Mouse (Mus musculus) stomach, embryonic 15.5 days (tissue): ENCODE measurements around the gene Mbnl2. TPM values are rescaled to one million over a fixed set of nuclear protein-coding genes. Genes with fewer than 3 reads are reported as not detected.

ENCODE experiments used
- ATAC-seq: fragments of 200-750 bp; cut with Nextera tagmentation; 2 replicates; pipeline ENCODE4 v1.8.0; 2017; ENCODE audit warnings: low read depth, moderate number of reproducible peaks, moderate TSS enrichment; ENCODE audit not compliant: insufficient read depth, low FRiP score
- H3K27ac ChIP-seq: fragments of 300-500 bp; sonication (generic); 2 replicates; pipeline ENCODE4 v1.5.1; 2015; ENCODE audit warnings: mild to moderate bottlenecking, inconsistent platforms
- H3K27me3 ChIP-seq: fragments of 300-500 bp; sonication (generic); replicated peaks from 2 replicates; pipeline ENCODE4 v1.6.1; 2015; ENCODE audit warnings: inconsistent platforms
- H3K36me3 ChIP-seq: fragments of 300-500 bp; sonication (generic); 2 replicates; pipeline ENCODE4 v1.6.1; 2015; ENCODE audit warnings: inconsistent platforms
- H3K4me1 ChIP-seq: fragments of 300-500 bp; sonication (generic); 2 replicates; pipeline ENCODE4 v1.6.1; 2015; ENCODE audit warnings: inconsistent platforms
- H3K4me2 ChIP-seq: fragments of 300-500 bp; sonication (generic); 2 replicates; pipeline ENCODE4 v1.6.1; 2015; ENCODE audit warnings: mild to moderate bottlenecking, inconsistent platforms
- H3K4me3 ChIP-seq: fragments of 300-500 bp; sonication (generic); replicated peaks from 2 replicates; pipeline ENCODE4 v1.5.1; 2015; ENCODE audit warnings: inconsistent platforms
- H3K9ac ChIP-seq: fragments of 300-500 bp; sonication (generic); 2 replicates; pipeline ENCODE4 v1.6.1; 2015; ENCODE audit warnings: inconsistent platforms
- H3K9me3 ChIP-seq: fragments of 300-500 bp; sonication (generic); 2 replicates; pipeline ENCODE4 v1.6.1; 2016; ENCODE audit warnings: inconsistent platforms
- WGBS: fragments of 180-500 bp; shearing (Covaris S2); methylation state at CpG from one replicate; pipeline ENCODE4 v1.1.7; 2015; 5-methylcytosine and 5-hydroxymethylcytosine counted together
- polyA plus RNA-seq: library from polyadenylated mRNA; unstranded; fragments of >200 nt; fragmentation: Nextera tagmentation; extraction: Ambion mirVana; gene quantifications from 2 replicates; pipeline ENCODE4 v1.2.1, GENCODE M21; 2015

The Mbnl2 gene
- polyA plus RNA-seq, 1 experiment from 2014 or later: 109 TPM

DNA sequence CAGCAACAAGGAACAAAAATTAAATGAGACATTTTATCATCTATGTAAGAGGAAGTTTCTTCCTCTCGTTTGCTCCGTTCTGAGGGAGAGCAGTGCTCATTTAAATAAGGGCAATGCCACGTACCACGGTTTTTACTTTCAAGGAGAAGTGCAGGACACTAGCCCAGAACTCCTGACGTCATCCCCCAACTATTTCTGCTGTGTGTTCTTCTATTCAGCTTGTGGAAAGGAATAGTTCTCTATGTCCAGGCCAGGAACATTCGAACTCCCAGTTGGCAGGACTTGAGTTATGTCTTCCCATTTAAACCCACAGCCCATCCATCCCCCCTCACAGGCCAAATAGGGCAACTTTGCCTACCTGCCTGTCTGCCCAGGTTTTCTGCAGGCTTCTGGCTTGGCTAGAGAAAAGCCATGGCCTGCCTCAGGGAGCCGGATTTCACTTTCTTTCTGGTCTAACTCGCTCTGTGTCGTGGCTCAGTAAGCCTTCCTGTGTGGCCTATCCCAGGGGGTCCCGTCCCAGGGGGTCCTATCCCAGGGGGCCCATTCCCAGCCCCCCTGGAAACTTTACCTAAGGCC lies 1.7 kb downstream of the Mbnl2 start:
- Histone ChIP-seq H3K4me2 (peak overlapping the region; percentile 90), H3K27me3 (no peaks in the 10 kb centered on the region), H3K9me3 (no peaks in the 10 kb centered on the region), H3K9ac (peak overlapping the region; percentile 54), H3K27ac (peak overlapping the region; percentile 93), H3K4me1 (peaks cover 43% of the 10 kb centered on the region), H3K36me3 (no peaks in the 10 kb centered on the region), H3K4me3 (peak overlapping the region; percentile 76)
- no peak for ATAC-seq
- WGBS: 6% methylated on average over 10 of the region's 10 CpGs

DNA sequence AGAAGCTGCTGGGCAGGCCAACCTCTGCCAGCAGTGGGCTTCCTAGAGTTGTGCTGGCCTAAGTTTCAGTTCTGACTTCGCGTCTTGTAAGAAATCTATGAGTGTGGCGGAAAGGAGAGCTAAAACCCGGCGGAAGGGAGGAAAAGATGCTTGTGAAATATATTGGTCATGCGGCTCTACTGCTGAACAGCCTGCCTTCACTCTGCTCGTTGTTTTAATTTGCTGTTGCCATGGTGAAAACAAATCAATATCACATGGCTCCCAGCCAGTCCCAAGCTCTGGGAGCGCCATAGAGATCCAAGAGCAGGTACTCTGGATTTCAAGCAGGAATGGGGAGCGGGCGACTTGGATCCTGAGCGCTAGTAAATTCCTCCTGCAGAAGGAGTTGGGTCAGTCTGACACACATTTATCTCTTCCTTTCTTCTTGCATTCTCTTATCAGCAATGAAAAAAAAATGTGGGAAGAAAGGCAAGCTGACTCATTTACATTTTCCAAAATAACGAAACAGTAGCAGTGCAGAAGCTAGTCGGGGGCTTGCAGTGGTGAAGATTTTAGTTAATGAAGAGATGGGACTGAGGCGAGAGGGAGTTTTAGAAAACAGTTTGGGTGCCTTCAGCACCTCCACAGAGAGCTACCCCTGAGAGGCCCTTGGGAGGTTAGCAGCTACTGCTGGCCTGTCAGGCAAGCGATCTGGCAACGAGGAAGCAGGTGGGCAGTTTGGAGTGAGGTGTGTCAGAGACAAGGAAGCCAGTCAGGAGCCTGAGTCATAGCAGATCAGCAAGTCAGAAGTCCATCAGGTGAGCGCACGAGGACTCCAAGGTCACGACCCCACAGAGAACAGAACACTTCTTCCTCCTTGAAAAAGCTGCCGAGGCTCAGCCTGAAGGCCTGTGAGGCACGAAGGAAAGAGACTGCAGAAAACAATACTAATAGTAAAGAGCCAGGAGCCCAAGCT lies 3.1 kb downstream of the Mbnl2 start:
- Histone ChIP-seq H3K9ac (peak overlapping the region; percentile 54; the same call in 1 of the 2 replicates), H3K4me3 (peak overlapping the region; percentile 76), H3K27me3 (no peaks in the 10 kb centered on the region), H3K4me1 (peaks cover 43% of the 10 kb centered on the region), H3K27ac (peak overlapping the region; percentile 93), H3K9me3 (no peaks in the 10 kb centered on the region), H3K36me3 (0 out of 2 replicates have a peak, but pooled peaks cover 4% of the 10 kb centered on the region), H3K4me2 (peak overlapping the region; percentile 90)
- ATAC-seq: 0 out of 2 replicates have a peak, but pooled peaks have one; percentile 19
- WGBS: 13% methylated on average over 21 of the region's 21 CpGs

DNA sequence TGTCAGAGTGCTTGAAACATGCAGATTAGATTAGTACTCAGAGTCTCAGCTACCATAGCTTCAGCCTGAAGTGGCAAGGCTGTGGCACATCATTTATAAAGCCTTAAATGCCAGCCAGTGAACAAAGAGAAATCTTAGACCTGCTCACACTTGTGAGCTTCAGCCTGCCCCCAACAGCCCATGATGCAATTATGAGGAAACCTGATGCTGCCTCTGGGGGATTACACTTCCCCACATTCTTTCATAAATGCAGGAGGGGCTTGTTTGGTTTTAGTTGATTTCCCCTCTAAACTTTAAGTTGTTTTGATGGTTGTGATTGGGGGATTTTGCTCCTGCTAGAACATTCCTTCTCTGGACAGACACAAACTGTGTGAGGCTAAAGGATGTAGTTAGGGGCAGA lies 4.7 kb downstream of the Mbnl2 start:
- Histone ChIP-seq H3K36me3 (0 out of 2 replicates have a peak, but pooled peaks cover 4% of the 10 kb centered on the region), H3K4me1 (peaks cover 42% of the 10 kb centered on the region), H3K9me3 (no peaks in the 10 kb centered on the region), H3K4me3 (no peak overlapping the region), H3K27ac (peak overlapping the region; percentile 42), H3K27me3 (no peaks in the 10 kb centered on the region), H3K9ac (no peak overlapping the region), H3K4me2 (no peak overlapping the region)
- ATAC-seq: no peak

DNA sequence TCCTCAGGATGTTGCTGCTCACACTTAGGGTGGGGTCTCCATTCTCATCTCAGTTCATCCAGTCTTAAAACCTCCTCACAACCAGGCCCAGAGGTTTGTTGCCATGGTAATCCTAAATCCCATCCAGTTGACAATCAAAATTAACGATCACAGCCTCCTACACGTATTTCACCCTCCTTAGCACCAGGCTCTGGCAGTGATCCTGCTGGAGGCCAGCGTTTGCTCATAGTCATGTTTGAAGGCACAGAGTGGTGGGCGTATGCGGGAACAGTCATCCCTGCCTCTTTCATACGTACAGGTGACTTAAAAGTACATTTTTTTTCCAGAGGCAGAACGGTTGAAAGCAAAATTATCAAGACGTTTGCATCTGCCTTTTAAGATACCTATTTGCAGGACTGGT lies 8.3 kb downstream of the Mbnl2 start:
- H3K4me2 ChIP-seq: no peak overlapping the region
- no peak overlapping the region for H3K9ac ChIP-seq
- H3K4me3 ChIP-seq: no peak overlapping the region
- H3K27ac ChIP-seq: no peak overlapping the region
- H3K27me3 ChIP-seq: no peaks in the 10 kb centered on the region
- H3K36me3 ChIP-seq: 0 out of 2 replicates have a peak, but pooled peaks cover 7% of the 10 kb centered on the region
- H3K9me3 ChIP-seq: no peaks in the 10 kb centered on the region
- 62% methylated on average over 8 of the region's 8 CpGs for WGBS
- no peak for ATAC-seq
- peaks cover 50% of the 10 kb centered on the region for H3K4me1 ChIP-seq

DNA sequence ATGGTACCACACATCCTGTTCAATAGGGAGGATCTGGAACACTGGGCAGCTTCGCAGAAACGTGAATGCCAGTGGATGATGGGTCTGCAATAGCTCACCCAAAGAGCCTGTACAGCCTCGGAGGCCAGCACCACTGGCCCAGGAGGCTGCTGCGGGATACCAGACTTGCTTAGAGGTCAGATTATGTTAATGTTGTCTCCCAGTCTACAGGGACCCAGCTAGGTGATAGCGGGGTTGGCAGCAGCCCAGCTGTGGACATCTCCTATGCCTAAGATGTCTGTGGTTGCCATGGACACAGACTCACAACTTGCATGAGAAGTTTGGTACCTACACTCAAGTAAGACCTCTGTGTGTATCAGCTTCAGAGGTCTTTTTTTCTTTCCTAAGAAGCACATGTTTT lies 9.0 kb downstream of the Mbnl2 start:
- H3K27me3 ChIP-seq: no peaks in the 10 kb centered on the region
- no peak overlapping the region for H3K4me2 ChIP-seq
- H3K4me1 ChIP-seq: peaks cover 45% of the 10 kb centered on the region
- no peak overlapping the region for H3K9ac ChIP-seq
- no peak overlapping the region for H3K4me3 ChIP-seq
- 84% methylated on average over 5 of the region's 5 CpGs for WGBS
- H3K36me3 ChIP-seq: 0 out of 2 replicates have a peak, but pooled peaks cover 7% of the 10 kb centered on the region
- ATAC-seq: no peak
- no peak overlapping the region for H3K27ac ChIP-seq
- no peaks in the 10 kb centered on the region for H3K9me3 ChIP-seq

DNA sequence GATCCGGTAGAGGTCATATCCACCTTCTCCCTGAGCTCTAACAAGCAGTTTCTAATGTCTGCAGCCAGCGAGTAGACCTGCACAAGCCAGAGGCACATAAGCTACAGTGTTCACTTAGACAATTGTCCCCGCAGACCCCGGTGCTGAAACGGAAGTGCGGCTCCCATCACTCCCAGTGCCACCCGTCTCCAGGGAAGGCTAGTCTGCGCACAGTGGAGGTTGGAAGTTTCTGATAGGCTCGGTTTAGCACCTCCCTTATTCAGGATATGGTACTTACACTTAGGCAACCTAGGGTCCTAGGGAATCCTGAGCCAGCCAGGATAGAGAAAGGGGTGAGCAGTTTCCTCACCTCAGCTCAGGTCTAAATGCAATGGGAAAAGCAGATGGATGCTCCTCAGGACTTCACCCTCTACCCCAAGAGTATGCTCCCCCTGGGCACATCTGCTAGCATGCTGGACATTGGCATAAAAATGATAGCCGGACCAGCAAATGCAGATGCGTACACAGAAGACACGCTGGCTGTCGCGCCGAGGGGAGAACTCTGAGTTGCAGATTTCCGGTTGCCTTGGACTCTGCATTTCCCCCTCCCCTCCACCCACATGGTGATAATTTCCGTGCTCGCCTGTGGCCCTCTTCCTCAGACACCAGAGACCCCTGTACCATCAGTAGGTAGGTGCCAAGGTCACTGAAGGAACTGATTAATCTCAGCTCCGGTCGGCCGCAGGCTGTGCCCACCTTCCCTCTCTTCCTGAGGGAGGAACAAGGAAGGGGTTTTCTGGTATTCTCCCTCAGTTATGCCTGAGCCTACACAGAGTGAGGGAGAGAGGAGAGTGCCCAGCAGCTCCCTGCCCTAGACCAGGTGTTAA lies 11.9 kb downstream of the Mbnl2 start:
- 52% methylated on average over 21 of the region's 21 CpGs for WGBS
- H3K9me3 ChIP-seq: no peaks in the 10 kb centered on the region
- H3K4me2 ChIP-seq: no peak overlapping the region
- no peaks in the 10 kb centered on the region for H3K27me3 ChIP-seq
- H3K4me3 ChIP-seq: no peak overlapping the region
- H3K4me1 ChIP-seq: peaks cover 42% of the 10 kb centered on the region
- 0 out of 2 replicates have a peak, but pooled peaks cover 7% of the 10 kb centered on the region for H3K36me3 ChIP-seq
- no peak overlapping the region for H3K9ac ChIP-seq
- peak overlapping the region; percentile 26; the same call in 1 of the 2 replicates for H3K27ac ChIP-seq
- no peak for ATAC-seq

DNA sequence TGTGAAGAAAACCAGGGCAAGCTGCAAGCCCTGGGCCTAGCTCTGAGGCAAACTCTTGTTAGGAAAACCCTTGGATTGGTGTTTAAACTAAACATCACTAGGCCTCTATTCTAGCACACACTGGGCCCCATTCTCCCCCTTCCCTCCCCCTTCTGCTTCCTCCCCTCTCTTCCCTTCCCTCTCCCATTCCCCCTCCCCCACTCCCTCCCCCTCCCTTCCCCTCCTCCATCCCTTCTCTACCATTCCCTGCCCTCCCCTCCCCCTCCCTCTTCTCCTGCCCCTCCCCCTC lies 12.5 kb downstream of the Mbnl2 start:
- Histone ChIP-seq H3K27me3 (no peaks in the 10 kb centered on the region), H3K27ac (0 out of 2 replicates have a peak overlapping the region, but pooled peaks have one; percentile 26), H3K4me2 (no peak overlapping the region), H3K4me1 (peaks cover 47% of the 10 kb centered on the region), H3K9ac (no peak overlapping the region), H3K36me3 (0 out of 2 replicates have a peak, but pooled peaks cover 7% of the 10 kb centered on the region), H3K9me3 (no peaks in the 10 kb centered on the region), H3K4me3 (no peak overlapping the region)
- no peak for ATAC-seq

DNA sequence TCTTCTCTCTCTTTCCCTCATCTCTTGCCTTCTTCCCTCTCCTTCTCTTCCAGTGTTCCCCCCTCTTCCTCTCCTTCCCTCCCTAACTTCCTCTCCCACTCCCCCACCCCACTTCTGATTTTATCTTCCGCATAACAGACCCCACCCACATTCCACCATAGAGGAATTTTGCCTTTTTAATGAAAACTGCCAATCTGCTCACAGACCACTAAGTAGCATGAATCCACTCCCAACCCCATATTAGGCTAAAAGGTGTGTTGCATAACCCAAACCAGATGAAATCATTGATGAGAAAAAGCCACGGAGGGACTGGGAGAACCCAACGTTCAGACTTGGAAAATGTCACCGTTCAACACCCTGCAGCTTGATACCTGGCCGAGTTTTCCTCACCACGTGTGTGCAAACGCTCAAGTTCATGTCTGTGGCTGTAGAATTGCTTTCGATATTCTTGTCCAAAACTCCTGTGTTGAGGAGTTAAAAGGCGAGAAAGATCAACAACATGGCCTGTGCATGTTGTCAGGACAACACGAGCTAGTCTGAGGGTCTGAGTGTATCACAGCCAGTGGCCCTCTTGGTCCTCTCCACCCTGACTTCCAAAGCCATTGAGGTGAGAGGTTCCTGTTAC lies 13.0 kb downstream of the Mbnl2 start:
- Histone ChIP-seq H3K27ac (peak overlapping the region; percentile 40; the same call in 1 of the 2 replicates), H3K36me3 (0 out of 2 replicates have a peak, but pooled peaks cover 4% of the 10 kb centered on the region), H3K27me3 (no peaks in the 10 kb centered on the region), H3K9ac (no peak overlapping the region), H3K4me3 (no peak overlapping the region), H3K4me2 (no peak overlapping the region), H3K9me3 (no peaks in the 10 kb centered on the region), H3K4me1 (peaks cover 51% of the 10 kb centered on the region)
- ATAC-seq: no peak
- 74% methylated on average over 10 of the region's 10 CpGs for WGBS

DNA sequence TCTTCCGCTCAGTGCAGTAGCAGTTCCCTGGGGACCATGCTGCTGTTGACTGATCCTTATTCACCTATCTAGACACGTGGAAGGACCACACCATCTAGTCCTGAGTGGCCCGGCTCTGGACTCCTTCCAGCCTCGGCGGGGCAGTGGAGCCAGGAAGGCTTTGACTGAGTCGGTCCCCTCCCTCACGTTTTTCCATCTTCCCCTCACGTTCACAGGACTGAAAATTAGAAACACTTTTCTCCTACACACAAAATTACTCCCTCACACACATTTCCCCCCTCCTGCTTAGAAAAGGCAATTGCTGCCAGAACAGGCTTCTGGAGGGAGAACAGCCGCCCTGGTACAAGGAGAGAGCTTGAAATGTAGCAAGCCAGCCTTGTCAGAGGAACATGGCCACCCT lies 13.6 kb downstream of the Mbnl2 start:
- peaks cover 53% of the 10 kb centered on the region for H3K4me1 ChIP-seq
- no peak overlapping the region for H3K4me2 ChIP-seq
- peak overlapping the region; percentile 48; the same call in 1 of the 2 replicates for H3K27ac ChIP-seq
- no peaks in the 10 kb centered on the region for H3K9me3 ChIP-seq
- no peaks in the 10 kb centered on the region for H3K27me3 ChIP-seq
- WGBS: 65% methylated on average over 9 of the region's 9 CpGs
- 0 out of 2 replicates have a peak, but pooled peaks cover 3% of the 10 kb centered on the region for H3K36me3 ChIP-seq
- no peak for ATAC-seq
- no peak overlapping the region for H3K9ac ChIP-seq
- H3K4me3 ChIP-seq: no peak overlapping the region

DNA sequence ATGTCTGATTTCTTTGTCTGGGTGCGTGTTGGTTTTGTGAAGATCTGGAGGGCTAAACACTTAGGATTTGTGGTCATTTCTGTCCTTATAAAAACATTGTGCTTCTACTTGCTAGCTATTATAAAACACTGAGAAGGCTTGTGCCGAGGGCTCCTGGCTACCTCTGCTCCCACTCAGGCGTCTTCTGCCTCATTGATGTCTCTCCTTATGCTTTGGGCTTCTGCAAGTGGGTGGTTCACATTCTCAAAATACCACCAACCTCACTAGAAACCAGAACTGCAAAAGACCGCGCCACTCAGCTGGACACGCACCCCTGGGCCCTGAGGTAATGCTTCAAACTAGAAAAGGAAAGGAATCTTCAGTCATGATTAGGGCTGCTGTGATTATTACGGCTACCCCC lies 14.1 kb downstream of the Mbnl2 start:
- H3K4me1 ChIP-seq: peaks cover 58% of the 10 kb centered on the region
- no peak overlapping the region for H3K9ac ChIP-seq
- H3K36me3 ChIP-seq: 0 out of 2 replicates have a peak, but pooled peaks cover 3% of the 10 kb centered on the region
- H3K9me3 ChIP-seq: no peaks in the 10 kb centered on the region
- no peak for ATAC-seq
- H3K4me3 ChIP-seq: no peak overlapping the region
- 81% methylated on average over 7 of the region's 7 CpGs for WGBS
- no peaks in the 10 kb centered on the region for H3K27me3 ChIP-seq
- H3K27ac ChIP-seq: peak overlapping the region; percentile 48; the same call in 1 of the 2 replicates
- H3K4me2 ChIP-seq: no peak overlapping the region

DNA sequence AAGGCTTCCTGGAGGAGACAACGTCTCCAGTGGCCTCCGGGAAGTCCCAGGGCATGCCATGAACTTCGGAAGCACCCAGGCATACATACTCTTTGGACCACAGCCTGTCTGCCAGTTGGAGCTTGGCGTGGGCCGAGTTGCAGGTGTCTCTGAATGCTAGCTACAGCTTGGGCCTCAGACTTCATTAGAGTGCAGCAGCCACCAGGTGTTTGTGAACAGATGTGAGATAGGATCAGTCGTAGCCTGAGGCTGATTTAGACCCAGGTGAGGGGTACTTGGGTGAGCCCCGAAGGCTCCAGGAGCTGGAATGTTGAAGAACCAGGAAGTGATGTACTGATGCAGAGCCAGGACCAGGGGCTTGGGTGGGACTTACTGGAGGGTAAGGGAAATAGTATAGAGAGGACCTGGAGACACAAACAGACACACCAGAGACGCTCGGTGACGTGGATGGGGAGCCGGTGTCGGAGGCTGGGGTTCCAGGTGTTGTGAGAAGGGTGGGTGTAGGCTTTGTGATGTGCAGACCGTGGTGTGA lies 15.8 kb downstream of the Mbnl2 start:
- ATAC-seq: no peak
- Histone ChIP-seq H3K36me3 (0 out of 2 replicates have a peak, but pooled peaks cover 3% of the 10 kb centered on the region), H3K9ac (no peak overlapping the region), H3K9me3 (no peaks in the 10 kb centered on the region), H3K4me2 (no peak overlapping the region), H3K4me1 (peaks cover 63% of the 10 kb centered on the region), H3K27ac (no peak overlapping the region), H3K4me3 (no peak overlapping the region), H3K27me3 (no peaks in the 10 kb centered on the region)
- WGBS: 89% methylated on average over 13 of the region's 13 CpGs
